ENCODE assay signal across 8 mouse cellular contexts in the genomic region with DNA sequence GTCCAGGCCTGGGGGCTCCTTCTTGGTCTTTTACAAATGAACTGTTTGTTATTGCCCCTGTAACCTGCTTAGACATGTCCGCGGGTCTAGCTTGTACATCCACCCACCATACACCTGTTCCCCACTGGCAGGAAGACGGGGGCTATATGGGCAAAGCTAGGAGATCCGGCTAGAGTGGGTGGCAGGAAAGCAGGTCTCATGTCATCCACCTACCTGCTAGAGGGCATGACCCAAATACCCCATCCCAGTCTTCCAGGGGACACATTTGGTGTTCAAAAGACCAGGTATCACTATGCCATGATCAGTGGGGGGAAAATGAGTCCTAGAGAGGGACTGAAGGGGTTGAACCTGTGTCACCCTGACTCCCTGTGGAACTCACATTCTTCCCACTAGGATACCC. TPM values are rescaled to one million over a fixed set of nuclear protein-coding genes. Genes with fewer than 3 reads are reported as not detected.
DNase-seq lines count a peak whose midpoint lies in the region; ATAC-seq and TF ChIP-seq lines count a peak whose summit lies in the region.

No protein-coding gene starts in this region.

- no peak for TF ChIP-seq CTCF in left cerebral cortex, adult 2 months (IDR thresholded peaks at IDR 0.05)
- no peak for TF ChIP-seq CTCF in midbrain, postnatal 0 days (IDR thresholded peaks at IDR 0.05)

- no peaks in the 10 kb centered on the region for H3K9me3 ChIP-seq in embryonic facial prominence, embryonic 15.5 days (replicated peaks)
- no peaks in the 10 kb centered on the region for H3K9me3 ChIP-seq in hindbrain, embryonic 15.5 days
- H3K9me3 ChIP-seq in midbrain, postnatal 0 days (ENCODE audit: low read length) = no peaks in the 10 kb centered on the region

- H3K9ac ChIP-seq in embryonic facial prominence, embryonic 15.5 days = peak overlapping the region; percentile 37; the same call in 1 of the 2 replicates
- H3K9ac ChIP-seq in hindbrain, embryonic 15.5 days = peak overlapping the region; percentile 18
- no peak overlapping the region for H3K9ac ChIP-seq in midbrain, postnatal 0 days (replicated peaks; ENCODE audit: low read length, poor library complexity, severe bottlenecking)

- peak overlapping the region; percentile 80 for H3K4me2 ChIP-seq in embryonic facial prominence, embryonic 15.5 days (replicated peaks)
- peak overlapping the region; percentile 69 for H3K4me2 ChIP-seq in hindbrain, embryonic 15.5 days
- H3K4me2 ChIP-seq in midbrain, postnatal 0 days (ENCODE audit: low read depth, low read length, poor library complexity, severe bottlenecking) = peak overlapping the region; percentile 89

- no peak for ATAC-seq in embryonic facial prominence, embryonic 15.5 days (ENCODE audit: insufficient number of reproducible peaks, low FRiP score, low TSS enrichment, low read depth)
- ATAC-seq in hindbrain, embryonic 15.5 days (ENCODE audit: low FRiP score, low read depth) = no peak
- no peak for ATAC-seq in midbrain, postnatal 0 days (ENCODE audit: low FRiP score)
- no peak for ATAC-seq in megakaryocyte progenitor cell, adult 5-6 weeks (replicated peaks; ENCODE audit: poor library complexity)

- peaks cover 74% of the 10 kb centered on the region for H3K4me1 ChIP-seq in embryonic facial prominence, embryonic 15.5 days
- peaks cover 72% of the 10 kb centered on the region for H3K4me1 ChIP-seq in hindbrain, embryonic 15.5 days (replicated peaks)
- peaks cover 26% of the 10 kb centered on the region for H3K4me1 ChIP-seq in midbrain, postnatal 0 days (ENCODE audit: insufficient read depth, low read length)

- H3K36me3 ChIP-seq in embryonic facial prominence, embryonic 15.5 days = peaks cover 15% of the 10 kb centered on the region
- peaks cover 11% of the 10 kb centered on the region for H3K36me3 ChIP-seq in hindbrain, embryonic 15.5 days
- peaks cover 29% of the 10 kb centered on the region; the same call in 1 of the 2 replicates for H3K36me3 ChIP-seq in midbrain, postnatal 0 days (ENCODE audit: insufficient read depth, low read length)

- H3K27ac ChIP-seq in left cerebral cortex, adult 2 months = peak overlapping the region; percentile 98
- peak overlapping the region; percentile 100 for H3K27ac ChIP-seq in embryonic facial prominence, embryonic 15.5 days (replicated peaks)
- H3K27ac ChIP-seq in hindbrain, embryonic 15.5 days (replicated peaks) = peak overlapping the region; percentile 99
- peak overlapping the region; percentile 38; the same call in 1 of the 2 replicates for H3K27ac ChIP-seq in midbrain, postnatal 0 days (ENCODE audit: low read depth, low read length)

- H3K4me3 ChIP-seq in left cerebral cortex, adult 2 months = peak overlapping the region; percentile 63
- H3K4me3 ChIP-seq in embryonic facial prominence, embryonic 15.5 days (replicated peaks) = peak overlapping the region; percentile 86
- peak overlapping the region; percentile 59; the same call in 1 of the 2 replicates for H3K4me3 ChIP-seq in hindbrain, embryonic 15.5 days
- H3K4me3 ChIP-seq in midbrain, postnatal 0 days (ENCODE audit: low read depth, low read length) = peak overlapping the region; percentile 65; the same call in 1 of the 2 replicates

- intact Hi-C loops in left cerebral cortex, adult 2 months (cut with DNase I) = no loop called here
- intact Hi-C loops in left cerebral cortex, postnatal 25 days (cut with DNase I) = no loop called here

- no peak for DNase-seq in left cerebral cortex, adult 2 months (ENCODE audit: extremely low spot score in 1 of 2, low spot score in 2 of 2)
- no peak for DNase-seq in left cerebral cortex, adult 8-10 months (ENCODE audit: low spot score in 2 of 2)
- no peak for DNase-seq in midbrain, postnatal 0 days (ENCODE audit: low spot score)
- no peak for DNase-seq in embryo, embryonic 9.5 days (ENCODE audit: extremely low spot score)
- no peak for DNase-seq in left cerebral cortex, postnatal 25 days (ENCODE audit: low spot score in 2 of 2)

- H3K27me3 ChIP-seq in embryonic facial prominence, embryonic 15.5 days = no peaks in the 10 kb centered on the region
- H3K27me3 ChIP-seq in hindbrain, embryonic 15.5 days = no peaks in the 10 kb centered on the region
- no peaks in the 10 kb centered on the region for H3K27me3 ChIP-seq in midbrain, postnatal 0 days (ENCODE audit: insufficient read depth, low read length)

- WGBS in embryonic facial prominence, embryonic 15.5 days = 66% methylated on average over 4 of the region's 4 CpGs
- 88% methylated on average over 4 of the region's 4 CpGs for WGBS in hindbrain, embryonic 15.5 days
- 90% methylated on average over 4 of the region's 4 CpGs for WGBS in midbrain, postnatal 0 days

RNA-seq across cellular contexts. Expression of a gene that starts 9.9 kb away (rescaled TPM):
- 100 to 1,000 TPM; 215 to 228 TPM for total RNA-seq in left cerebral cortex, adult 2 months (2021)
- total RNA-seq in left cerebral cortex, adult 8-10 months (2022) = 100 to 1,000 TPM; 196 to 238 (median 227) TPM
- 46.3 and 50.6 TPM in 2 replicates for polyA plus RNA-seq in embryonic facial prominence, embryonic 15.5 days (2015; fragmentation: Nextera tagmentation; extraction: Ambion mirVana)
- 32.5 and 38.5 TPM in 2 replicates for polyA plus RNA-seq in hindbrain, embryonic 15.5 days (2015; fragmentation: Nextera tagmentation; extraction: Ambion mirVana)
- 145 and 146 TPM in 2 replicates for total RNA-seq in midbrain, postnatal 0 days (2014; rRNA removed)
- 26.8 and 31.9 TPM in 2 replicates for polyA plus RNA-seq in midbrain, postnatal 0 days (2015; fragmentation: Nextera tagmentation; extraction: Ambion mirVana)
- total RNA-seq in megakaryocyte progenitor cell, adult 5-6 weeks (2015) = 67.4 and 67.8 TPM in 2 replicates
- 19.0 and 24.4 TPM in 2 replicates for total RNA-seq in megakaryocyte progenitor cell, adult 5-6 weeks (2017)
- total RNA-seq in left cerebral cortex, postnatal 25 days (2021) = 100 to 1,000 TPM; 211 to 223 TPM

RNA-seq across cellular contexts. Expression of a gene that starts 20.4 kb away (rescaled TPM):
- 10 to 100 TPM; 27.9 to 34.2 TPM for total RNA-seq in left cerebral cortex, adult 2 months (2021)
- total RNA-seq in left cerebral cortex, adult 8-10 months (2022) = 10 to 100 TPM; 29.5 to 38.7 (median 32.2) TPM
- polyA plus RNA-seq in embryonic facial prominence, embryonic 15.5 days (2015; fragmentation: Nextera tagmentation; extraction: Ambion mirVana) = 213 and 216 TPM in 2 replicates
- 558 and 579 TPM in 2 replicates for polyA plus RNA-seq in hindbrain, embryonic 15.5 days (2015; fragmentation: Nextera tagmentation; extraction: Ambion mirVana)
- total RNA-seq in midbrain, postnatal 0 days (2014; rRNA removed) = 595 and 661 TPM in 2 replicates
- 604 and 629 TPM in 2 replicates for polyA plus RNA-seq in midbrain, postnatal 0 days (2015; fragmentation: Nextera tagmentation; extraction: Ambion mirVana)
- 10.9 and 20.0 TPM in 2 replicates for total RNA-seq in megakaryocyte progenitor cell, adult 5-6 weeks (2015)
- total RNA-seq in megakaryocyte progenitor cell, adult 5-6 weeks (2017) = 14.7 and 15.0 TPM in 2 replicates
- 10 to 100 TPM; 26.7 to 28.0 TPM for total RNA-seq in left cerebral cortex, postnatal 25 days (2021)

RNA-seq across cellular contexts. Expression of a gene that starts 23.8 kb away (rescaled TPM):
- under 1 TPM in 1 of 2 experiments, not detected in 1; 0.27 TPM for total RNA-seq in left cerebral cortex, adult 2 months (2021)
- total RNA-seq in left cerebral cortex, adult 8-10 months (2022) = not detected
- 0.49 and 0.65 TPM in 2 replicates for polyA plus RNA-seq in embryonic facial prominence, embryonic 15.5 days (2015; fragmentation: Nextera tagmentation; extraction: Ambion mirVana)
- polyA plus RNA-seq in hindbrain, embryonic 15.5 days (2015; fragmentation: Nextera tagmentation; extraction: Ambion mirVana) = 3.5 and 4.6 TPM in 2 replicates
- total RNA-seq in midbrain, postnatal 0 days (2014; rRNA removed) = 2.0 and 2.5 TPM in 2 replicates
- polyA plus RNA-seq in midbrain, postnatal 0 days (2015; fragmentation: Nextera tagmentation; extraction: Ambion mirVana) = 5.7 and 7.0 TPM in 2 replicates
- not detected in 2 replicates for total RNA-seq in megakaryocyte progenitor cell, adult 5-6 weeks (2015)
- not detected in 2 replicates for total RNA-seq in megakaryocyte progenitor cell, adult 5-6 weeks (2017)
- total RNA-seq in left cerebral cortex, postnatal 25 days (2021) = not detected

RNA-seq across cellular contexts. Expression of a gene that starts 26.8 kb away (rescaled TPM):
- 10 to 100 TPM; 61.5 to 68.2 TPM for total RNA-seq in left cerebral cortex, adult 2 months (2021)
- 10 to 100 TPM; 61.3 to 75.7 (median 69.9) TPM for total RNA-seq in left cerebral cortex, adult 8-10 months (2022)
- 21.0 and 22.1 TPM in 2 replicates for polyA plus RNA-seq in embryonic facial prominence, embryonic 15.5 days (2015; fragmentation: Nextera tagmentation; extraction: Ambion mirVana)
- 3.4 and 4.4 TPM in 2 replicates for polyA plus RNA-seq in hindbrain, embryonic 15.5 days (2015; fragmentation: Nextera tagmentation; extraction: Ambion mirVana)
- 15.8 TPM in 2 replicates for total RNA-seq in midbrain, postnatal 0 days (2014; rRNA removed)
- polyA plus RNA-seq in midbrain, postnatal 0 days (2015; fragmentation: Nextera tagmentation; extraction: Ambion mirVana) = 2.2 and 3.0 TPM in 2 replicates
- 5.2 and 5.6 TPM in 2 replicates for total RNA-seq in megakaryocyte progenitor cell, adult 5-6 weeks (2015)
- total RNA-seq in megakaryocyte progenitor cell, adult 5-6 weeks (2017) = 6.6 and 6.9 TPM in 2 replicates
- 10 to 100 TPM; 65.1 to 75.6 TPM for total RNA-seq in left cerebral cortex, postnatal 25 days (2021)

RNA-seq across cellular contexts. Expression of a gene that starts 28.5 kb away (rescaled TPM):
- 10 to 100 TPM; 51.8 to 59.3 TPM for total RNA-seq in left cerebral cortex, adult 2 months (2021)
- total RNA-seq in left cerebral cortex, adult 8-10 months (2022) = 10 to 100 TPM; 40.7 to 46.5 (median 42.0) TPM
- 1.2 and 1.8 TPM in 2 replicates for polyA plus RNA-seq in embryonic facial prominence, embryonic 15.5 days (2015; fragmentation: Nextera tagmentation; extraction: Ambion mirVana)
- polyA plus RNA-seq in hindbrain, embryonic 15.5 days (2015; fragmentation: Nextera tagmentation; extraction: Ambion mirVana) = 84.1 and 101 TPM in 2 replicates
- 105 and 106 TPM in 2 replicates for total RNA-seq in midbrain, postnatal 0 days (2014; rRNA removed)
- polyA plus RNA-seq in midbrain, postnatal 0 days (2015; fragmentation: Nextera tagmentation; extraction: Ambion mirVana) = 131 and 143 TPM in 2 replicates
- not detected in 2 replicates for total RNA-seq in megakaryocyte progenitor cell, adult 5-6 weeks (2015)
- not detected in 2 replicates for total RNA-seq in megakaryocyte progenitor cell, adult 5-6 weeks (2017)
- total RNA-seq in left cerebral cortex, postnatal 25 days (2021) = 10 to 100 TPM; 47.8 to 55.1 TPM

Comparison
In these comparisons a context has a peak if more than half of its experiments do, and no peak if none do; other contexts are left out.
1. H3K27ac ChIP-seq: peak in every context shown above with its lines; median percentile 100 in embryonic facial prominence, embryonic 15.5 days; 99 in hindbrain, embryonic 15.5 days; 98 in left cerebral cortex, adult 2 months; 38 in midbrain, postnatal 0 days.
2. RNA of a gene that starts 20.4 kb away (total RNA-seq): 595 to 661 TPM in midbrain, postnatal 0 days; 27.9 to 34.2 TPM in left cerebral cortex, adult 2 months, 29.5 to 38.7 TPM in left cerebral cortex, adult 8-10 months, 26.7 to 28.0 TPM in left cerebral cortex, postnatal 25 days and 10.9 to 20.0 TPM in megakaryocyte progenitor cell, adult 5-6 weeks; every median in the first group is over 10 times any median in the second.
3. Peak in every context shown above with its lines, with median percentiles within 50 percentile points of each other: H3K4me3 ChIP-seq and H3K4me2 ChIP-seq.